Mouse (Mus musculus) adrenal gland (tissue): Measurements from ENCODE around the gene Zfp710.
"Not testable (repeated sequence)": the region's sequence is repeated elsewhere in the genome, so short reads cannot be mapped to it uniquely, and the experiment has no call there.

Source experiments
- intact Hi-C: fragments of 180-260 bp; cut with DNase I; formaldehyde crosslinking; loops from one replicate; pipeline ENCODE4 v1.15.1; 2025
- long read RNA-seq, 2 experiments: library from polyadenylated mRNA; unstranded; transcript quantifications; one replicate each; pipeline ENCODE4 v2.0.0; 2020; ENCODE audit warnings: borderline replicate concordance in 1 of 2; ENCODE audit not compliant: insufficient replicate concordance in 1 of 2

Gene Zfp710
- long read RNA-seq, experiment 1, partial matches to known transcripts, result 0 of 2 reads
- long read RNA-seq, experiment 1, other reads (novel, unspliced or antisense), result 2 of 2 reads
- long read RNA-seq, experiment 2, partial matches to known transcripts, result 0 of 5 reads
- long read RNA-seq, experiment 2, other reads (novel, unspliced or antisense), result 5 of 5 reads

DNA sequence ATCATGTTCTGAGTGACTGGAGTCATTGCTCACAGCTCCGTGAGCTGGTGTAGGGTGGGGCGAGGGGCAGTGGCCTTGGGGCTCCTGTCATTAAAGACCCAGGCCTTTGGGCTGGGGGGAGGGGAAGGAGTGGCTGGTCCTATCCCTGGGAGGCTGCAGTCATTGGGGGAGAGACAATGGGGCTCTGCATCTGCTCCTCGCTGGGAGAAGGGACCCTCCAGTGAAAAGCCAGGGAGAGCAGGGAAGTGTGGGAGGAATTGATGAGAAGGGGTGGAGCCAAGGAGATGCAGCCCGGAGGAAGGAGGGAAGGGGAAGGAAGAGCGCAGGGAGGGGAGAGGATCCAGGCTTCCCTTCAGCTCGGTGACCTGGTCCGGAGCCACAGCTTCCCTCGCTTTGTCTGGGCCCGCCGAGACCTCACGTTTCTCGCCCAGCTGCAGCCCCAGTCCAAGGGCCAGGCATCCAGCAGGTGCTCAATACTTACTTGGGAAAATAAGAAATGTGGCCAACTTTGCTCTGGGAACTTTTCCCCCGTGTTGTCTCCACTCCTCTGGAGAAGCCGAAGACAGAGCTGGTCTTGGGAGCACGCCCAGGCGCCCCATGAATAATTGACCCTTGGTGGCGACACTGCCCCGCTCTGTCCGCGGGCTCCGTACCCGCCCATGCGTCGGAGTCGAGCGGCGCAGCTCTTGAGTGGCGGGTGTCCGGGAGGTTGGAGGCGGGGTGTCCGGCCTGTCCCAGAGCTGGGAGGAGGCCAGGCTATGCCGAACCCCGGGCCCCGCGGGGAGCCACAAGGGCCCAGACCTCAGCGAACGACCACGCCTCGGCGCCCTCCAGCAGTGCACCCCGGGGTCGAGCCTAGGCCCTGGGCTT lies at the start of gene Zfp710:
TSS of gene Zfp710 (plus strand) at position 294 of the 870 bp plus-strand sequence.
- intact Hi-C loops, result no loop called here

DNA sequence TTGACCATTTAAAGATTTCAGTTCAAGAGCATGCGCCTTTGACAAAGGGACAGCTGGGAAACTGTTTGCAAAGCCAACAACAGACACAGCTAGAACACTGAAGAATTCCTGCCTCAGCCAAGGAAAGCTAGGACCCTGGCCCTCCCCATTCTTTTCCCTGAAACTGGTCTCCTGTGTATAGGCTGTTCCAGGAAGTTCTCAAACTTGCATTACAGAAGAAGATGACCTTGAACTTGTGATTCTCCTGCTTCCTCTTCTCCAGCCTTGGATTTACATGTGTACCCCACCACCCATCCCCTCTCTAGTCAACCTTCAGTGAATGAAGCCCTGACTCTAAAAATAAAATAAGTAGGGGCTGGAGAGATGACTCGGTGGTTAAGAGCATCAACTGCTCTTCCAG lies 49.3 kb upstream of the Zfp710 start:
- intact Hi-C loops, result no loop called here

DNA sequence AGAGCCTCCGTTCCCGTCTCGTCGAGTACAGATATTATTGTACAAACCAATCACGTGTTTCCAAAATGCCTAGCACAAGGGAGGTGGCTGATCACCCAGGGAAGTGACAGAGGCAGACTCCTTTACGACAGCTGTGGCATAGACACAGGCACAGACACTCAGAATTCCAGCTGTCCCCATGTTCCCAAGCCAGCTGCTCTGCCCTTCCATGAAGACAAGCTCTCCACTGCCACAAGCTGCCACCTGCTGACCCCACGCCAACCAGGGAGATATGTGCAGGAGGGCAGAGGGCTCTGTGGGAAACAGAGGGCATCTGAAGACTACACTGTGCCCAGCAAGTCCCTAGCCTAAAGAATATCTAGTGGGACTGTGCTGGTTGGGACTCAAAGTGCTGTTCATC lies 37.9 kb upstream of the Zfp710 start:
- intact Hi-C loops, result no loop called here

DNA sequence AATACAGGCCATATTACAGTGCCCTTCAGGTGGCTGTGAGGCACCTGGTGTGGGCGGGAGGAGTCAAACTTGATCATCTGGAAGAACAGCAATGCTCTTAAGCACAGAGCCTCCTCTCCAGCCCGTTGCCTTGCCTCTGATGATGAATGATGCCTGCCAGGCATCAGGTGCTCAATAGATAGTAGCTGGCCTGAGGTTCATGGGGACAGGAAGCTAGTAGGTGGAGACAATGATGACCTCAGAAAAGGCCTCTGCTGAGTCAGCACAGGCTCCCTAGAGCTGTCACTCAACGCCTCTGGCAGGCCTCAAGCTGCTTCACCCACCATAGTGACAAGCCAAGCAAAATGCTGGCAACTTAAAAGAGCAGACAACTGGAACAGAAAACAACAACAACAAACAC lies 36.9 kb upstream of the Zfp710 start:
- intact Hi-C loops, result no loop called here

DNA sequence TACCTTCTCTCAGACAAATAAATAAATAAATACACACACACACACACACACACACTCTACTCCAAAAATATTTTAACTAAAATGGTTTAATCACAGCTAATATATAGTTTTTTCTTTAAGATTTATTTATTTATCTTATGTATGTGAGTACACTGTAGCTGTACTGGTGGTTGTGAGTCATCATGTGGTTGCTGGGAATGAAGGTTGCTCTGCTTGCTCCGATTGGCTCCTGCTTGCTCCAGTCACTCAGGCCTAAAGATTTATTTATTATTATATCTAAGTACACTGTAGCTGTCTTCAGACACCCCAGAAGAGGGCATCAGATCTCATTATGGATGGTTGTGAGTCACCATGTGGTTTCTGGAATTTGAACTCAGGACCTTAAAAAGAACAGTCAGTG lies 36.1 kb upstream of the Zfp710 start:
- intact Hi-C loops, result not testable (repeated sequence)

DNA sequence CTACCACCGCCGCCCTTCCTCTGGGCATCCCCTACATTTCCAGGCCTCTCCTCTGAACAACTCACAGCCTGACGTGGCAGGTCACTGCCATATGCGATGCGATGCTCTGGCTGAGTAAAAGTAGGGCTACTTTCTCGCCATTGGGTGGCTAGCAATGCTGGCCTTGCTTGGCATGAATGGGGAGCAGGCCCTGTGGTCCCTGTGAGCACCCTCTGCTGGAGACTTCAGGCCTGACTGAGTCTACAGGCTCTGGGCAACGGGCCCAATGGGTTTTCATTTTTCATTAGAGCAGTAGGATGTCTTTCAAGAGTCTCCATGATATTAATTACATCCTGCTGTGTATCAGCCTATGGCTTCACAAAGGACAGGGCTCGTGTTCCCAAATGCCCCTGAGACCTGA lies 30.1 kb upstream of the Zfp710 start:
- intact Hi-C loops, result no loop called here

DNA sequence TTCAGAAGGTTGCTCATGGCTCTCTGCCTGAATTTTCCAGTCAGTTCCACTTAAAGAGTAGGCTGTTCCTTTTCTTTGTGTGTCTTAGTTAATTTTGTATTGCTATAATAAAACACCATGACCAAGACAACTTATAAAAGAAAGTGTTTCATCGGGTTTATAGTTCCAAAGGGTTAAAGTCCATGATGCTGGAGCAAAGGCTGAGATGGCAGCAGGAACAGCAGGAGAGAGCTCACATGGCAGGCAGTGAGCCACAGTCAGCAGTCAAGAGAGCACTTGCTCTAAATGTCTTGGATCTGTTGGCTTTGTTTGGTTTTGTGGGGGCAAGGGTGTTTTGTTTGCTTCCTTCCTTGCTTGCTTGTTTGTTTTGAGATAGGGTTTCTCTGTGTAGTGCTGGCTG lies 26.9 kb upstream of the Zfp710 start:
- intact Hi-C loops, result no loop called here

DNA sequence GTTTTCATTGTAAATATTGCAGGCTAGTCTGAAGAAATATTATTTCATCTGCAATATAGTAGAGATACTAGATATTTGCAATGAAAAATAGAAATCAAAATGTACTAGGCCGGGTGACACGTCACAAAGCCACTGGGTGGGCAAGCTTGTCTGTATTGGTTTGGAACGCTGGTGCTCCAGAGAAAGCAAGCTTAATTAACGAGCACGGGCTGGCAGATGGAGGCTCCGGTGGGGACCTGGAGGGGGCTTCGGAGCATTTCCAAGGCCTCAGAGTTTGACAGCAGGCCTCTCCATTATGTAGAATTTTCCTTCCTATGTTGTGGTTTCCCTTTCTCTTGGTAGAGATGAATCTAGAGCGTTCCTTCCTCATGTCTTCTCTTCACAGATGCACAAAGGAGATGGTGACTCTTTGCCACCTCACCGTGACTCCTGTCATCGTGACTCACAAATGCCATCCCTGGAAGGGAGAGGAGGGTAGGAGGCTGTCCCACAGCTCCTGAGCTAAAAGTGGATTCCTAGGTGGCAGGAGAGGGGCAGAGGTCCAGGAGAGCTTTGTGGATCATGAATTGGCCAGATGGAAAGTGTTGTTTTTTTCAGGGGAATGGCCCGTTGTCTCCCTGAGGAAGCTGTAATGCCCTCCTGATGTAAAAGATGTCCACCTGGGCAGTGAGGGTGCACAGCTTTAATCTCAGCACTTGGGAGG lies 22.1 kb upstream of the Zfp710 start:
- intact Hi-C loops, result no loop called here

DNA sequence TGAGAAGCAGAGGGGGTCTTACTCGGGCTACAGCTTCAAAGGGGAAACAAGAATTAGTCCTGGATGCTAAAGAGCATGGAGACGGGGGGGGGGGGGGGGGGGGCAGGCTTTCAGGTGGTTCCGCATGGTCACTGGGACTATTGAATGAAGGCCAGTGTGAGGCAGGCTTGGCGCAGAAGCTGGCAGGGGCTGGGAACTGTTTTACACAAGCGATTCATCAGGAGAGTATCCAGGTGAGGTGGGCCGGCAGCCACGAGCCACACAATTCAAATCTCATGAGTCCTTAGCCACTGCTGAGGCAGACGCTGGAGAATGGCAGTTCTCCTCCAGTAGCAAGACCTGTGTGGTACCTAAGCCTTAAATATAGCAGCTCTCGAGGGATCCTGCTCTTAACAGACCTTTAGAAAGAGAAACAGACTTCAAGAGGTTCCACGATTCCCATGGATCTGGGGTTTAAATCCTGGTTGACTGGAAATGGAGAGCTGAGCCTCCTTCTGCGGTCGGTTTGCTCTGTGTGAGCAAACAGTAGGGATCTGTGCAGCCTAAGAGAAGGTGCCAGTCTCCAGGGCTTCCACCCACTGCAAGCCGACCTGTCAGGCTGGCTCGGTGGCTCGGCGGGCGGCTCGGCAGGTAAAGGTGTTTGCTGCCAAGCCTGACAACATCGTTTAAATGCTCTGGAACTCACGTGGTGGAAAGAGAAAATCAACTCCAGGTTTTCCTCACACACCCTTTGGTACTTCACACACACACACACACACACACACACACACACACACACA lies 19.6 kb upstream of the Zfp710 start:
- intact Hi-C loops, result no loop called here

DNA sequence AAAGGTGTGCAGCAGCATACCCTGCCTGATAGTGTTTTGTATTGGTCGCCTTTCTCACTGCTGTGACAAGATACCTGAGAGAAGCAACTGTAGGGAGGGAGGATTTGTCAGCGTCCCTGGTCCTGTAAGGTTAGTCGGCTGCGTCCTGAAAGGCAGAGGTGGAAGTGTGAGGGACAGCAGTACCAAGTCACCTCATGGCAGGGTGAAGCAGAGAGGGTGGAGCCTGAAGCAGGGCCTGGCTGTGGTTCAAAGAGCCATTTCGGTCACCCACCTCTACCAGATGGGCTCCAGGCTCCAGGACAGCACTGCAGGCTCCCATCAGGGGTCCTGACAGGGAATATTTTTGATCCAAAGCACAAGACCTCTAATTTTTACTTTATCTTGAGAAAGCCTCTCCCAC lies 13.9 kb upstream of the Zfp710 start:
- intact Hi-C loops, result no loop called here

DNA sequence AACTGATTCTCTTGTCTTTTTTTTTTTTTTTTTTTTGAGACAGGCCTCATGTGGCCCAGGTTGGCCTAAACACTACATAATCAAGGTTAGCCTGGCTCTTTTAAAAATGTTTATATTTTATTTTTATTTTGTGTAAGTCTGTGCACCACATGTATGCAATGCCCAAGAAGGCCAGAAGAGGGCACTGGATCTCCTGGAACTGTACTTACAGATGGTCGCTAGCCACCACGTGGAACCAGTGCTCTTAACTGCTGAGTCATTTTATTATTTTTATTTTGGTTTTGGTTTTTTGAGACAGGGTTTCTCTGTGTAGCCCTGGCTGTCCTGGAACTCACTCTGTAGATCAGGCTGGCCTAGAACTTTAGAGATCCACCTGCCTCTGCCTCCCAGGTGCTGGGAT lies 13.1 kb upstream of the Zfp710 start:
- intact Hi-C loops, result no loop called here

DNA sequence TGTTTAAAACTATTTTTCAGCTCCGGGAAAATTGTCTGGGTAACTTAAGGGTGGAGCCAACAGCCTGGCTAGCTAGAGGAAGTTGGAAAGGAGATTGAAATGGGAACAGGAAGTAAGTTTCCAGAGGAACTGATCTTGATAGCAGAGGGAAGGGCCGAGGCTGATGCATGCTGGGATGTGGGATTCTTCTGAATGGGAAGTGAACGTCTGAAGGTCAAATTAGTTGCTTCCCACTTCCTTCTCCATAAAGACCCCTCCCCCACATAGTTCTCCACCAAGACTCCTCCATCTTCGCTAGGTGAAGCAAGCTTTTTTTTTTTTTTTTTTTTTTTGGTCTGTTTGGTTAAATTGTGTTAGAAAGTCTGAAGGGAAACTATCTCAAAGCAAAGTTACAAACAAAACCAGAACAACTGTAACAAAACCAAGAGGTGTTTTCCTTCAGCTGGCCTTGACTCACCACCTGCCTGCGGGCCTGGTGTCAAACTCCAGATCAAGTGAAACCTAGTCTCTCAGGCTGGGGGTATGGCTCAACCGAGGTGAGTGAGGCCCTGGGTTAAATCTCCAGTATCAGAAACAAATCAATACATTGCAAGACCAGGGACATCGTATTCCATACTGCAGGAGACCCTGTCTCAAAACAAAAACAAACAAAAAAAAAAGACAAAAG lies 10.6 kb upstream of the Zfp710 start:
- intact Hi-C loops, result no loop called here

DNA sequence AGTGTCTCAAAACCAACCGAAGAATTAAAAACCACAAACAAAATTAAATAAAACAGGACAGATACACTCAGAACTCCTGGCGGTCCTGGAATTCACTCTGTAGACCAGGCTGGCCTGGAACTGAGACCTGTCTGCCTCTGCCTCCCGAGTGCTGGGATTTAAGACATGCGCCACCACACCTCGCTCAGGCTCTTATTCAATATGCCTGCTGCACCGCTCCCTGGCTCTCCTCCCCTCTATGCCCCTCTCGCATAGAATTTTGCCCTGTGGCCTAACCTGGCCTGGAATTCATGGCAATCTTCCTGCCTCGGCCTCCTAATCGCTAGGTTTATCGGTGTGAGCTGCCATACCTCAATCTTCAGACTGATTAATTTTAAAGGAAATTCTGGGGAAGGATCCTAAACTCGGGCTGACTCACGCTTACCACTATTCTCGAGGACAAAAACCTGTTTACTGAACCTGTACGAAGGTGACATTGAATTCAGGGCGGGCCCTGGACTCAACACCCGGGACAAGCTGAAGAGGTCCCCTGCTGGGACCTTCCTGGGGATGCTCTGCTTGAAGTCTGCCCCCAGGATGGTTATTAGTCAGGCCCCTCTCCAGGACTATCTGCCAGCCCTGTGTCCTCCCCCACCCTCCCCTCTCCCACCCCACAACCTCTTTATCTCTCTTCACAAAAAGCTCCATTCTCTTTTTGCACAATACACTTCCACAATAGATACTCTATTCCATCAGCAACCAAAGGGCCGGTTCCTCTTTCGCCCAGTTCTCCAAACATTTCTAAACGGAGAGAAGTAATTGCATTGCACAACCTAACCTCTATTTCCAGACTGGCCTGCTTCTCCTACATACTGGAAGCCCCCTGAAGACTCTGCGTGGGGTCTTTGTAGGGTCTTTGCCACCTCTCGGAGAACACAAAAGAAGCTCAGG lies 9.5 kb upstream of the Zfp710 start:
- intact Hi-C loops, result no loop called here

DNA sequence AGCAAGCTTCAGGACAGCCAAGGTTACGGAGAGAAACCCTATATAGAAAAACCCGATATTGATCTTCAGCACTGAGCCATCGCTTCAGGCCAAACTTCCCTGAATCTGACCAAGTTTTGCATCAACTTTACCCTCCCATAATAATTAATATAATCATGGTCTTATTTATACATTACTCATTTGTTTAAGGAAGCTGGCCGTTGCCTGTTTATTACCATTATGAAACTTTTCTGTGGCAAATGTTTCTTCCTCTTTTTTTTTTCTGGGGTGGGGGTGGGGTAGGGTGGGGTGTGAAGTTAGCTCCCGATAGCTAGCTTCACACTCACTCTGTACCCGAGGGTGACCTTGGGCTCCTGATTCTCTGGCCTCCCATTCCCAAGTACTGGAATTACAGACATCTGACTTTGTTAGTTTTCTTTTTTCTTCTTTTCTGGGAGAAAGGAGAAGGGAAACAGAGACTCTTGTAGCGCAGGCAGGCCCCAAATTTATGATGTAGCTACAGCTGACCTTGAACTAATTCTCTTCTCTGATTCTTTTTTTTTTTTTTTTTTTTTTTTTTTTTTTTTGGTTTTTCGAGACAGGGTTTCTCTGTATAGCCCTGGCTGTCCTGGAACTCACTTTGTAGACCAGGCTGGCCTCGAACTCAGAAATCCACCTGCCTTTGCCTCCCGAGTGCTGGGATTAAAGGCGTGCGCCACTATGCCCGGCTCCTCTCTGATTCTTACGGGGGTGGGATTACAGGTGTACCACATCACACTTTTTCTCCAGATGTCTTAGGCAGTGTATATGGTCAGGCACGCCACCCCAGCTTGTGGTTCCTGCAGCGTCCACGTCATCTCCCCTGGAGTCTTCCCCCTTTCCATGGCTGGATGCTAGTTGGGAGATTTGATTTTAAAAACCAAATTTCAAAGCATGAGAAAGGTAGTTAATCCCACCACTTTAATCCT lies 5.8 kb upstream of the Zfp710 start:
- intact Hi-C loops, result no loop called here

DNA sequence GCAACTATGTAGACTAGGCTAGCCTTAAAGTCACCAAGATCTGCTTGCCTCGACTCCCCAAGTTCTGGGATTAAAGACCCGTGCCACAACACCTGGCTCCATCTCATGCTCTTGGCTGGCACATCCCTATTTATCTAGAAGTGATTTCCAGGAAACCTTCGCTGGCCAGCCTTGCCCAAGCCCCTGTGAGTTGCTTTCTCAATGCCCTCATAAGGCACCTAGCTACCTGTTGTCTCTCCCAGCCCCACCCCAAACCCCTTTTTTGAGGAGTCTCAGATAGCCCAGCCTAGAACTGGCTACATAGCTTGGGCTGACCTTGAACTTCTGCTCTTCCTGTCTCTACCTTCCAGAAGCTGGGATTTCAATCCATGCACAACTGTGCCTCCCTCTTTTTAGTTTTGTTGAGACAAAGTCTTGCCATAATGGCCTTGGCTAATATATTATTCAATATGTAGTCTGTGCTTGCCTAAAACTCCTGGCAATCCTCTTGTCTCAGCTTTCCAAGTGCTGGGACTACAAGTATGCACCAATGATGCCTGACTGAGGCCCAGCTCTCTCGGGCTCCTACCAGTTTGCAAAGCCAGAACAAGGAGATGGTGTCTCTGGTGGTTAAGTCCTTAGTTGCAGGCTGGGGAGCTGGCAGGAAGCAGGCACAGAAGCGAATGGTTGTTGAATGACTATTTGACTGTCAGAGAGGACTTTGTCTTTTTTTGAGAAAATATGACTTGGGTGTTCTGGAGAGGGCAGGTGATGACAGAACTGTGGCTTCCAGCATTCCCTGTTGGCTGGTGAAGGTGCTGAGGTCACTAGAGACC lies 786 bp upstream of the Zfp710 start:
- intact Hi-C loops, result no loop called here

DNA sequence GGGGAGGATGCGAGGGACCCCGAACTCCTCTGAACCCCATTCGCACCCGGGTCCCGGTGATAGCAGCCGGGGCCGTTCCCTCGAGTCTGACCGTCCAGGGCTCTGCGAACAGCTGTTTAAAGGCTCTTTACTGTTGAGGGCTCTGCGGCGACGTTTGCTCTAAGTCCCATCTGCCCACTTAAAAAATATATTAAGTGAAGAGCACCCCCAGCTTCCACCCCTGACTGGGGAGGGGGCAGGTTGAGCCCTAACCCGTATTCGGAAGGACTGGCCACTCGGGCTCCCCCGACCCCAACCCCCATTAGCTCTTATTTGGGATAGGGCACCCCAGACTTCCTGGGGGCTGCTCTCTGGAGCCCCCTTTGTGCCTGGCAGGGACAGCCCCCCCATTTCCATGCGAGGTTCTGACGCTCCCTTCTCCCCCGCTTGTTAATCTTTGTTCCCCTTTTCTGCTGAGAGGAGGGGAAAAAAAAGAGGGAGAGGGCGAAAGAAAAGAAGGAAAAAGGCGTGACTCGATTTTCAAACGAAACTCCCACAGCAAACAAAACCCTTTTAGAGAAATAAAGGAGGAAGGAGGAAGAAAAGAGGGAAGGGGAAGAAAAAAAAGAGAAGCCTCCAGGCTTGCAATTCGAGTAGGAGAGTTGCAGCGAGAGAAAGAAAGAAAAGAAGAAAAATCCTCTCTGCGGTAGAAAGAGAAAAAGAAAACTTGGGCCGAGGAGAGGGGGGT lies 940 bp downstream of the Zfp710 start:
- intact Hi-C loops, result loop anchor here (2.0 kb wide), 1 partner anchor 53 kb away; no protein-coding TSS in a partner anchor
